Mouse (Mus musculus) spleen, postnatal 4 days (tissue): ENCODE data around the gene Slit3.

Experiments used
- DNase-seq, 2 experiments: peaks; one replicate each; pipeline ENCODE4 v3.0.0; 2022; ENCODE audit warnings: low spot score in 2 of 2

The Slit3 gene

GRCm38 (mm10) chr11:35627815-35628214 is 506.8 kb downstream of the Slit3 start:
- no peak for DNase-seq

- no peak for DNase-seq
Measured at GRCm38 (mm10) chr11:35632262-35632661, 511.2 kb downstream of the Slit3 start.

GRCm38 (mm10) chr11:35637102-35637501 is 516.1 kb downstream of the Slit3 start:
- DNase-seq: no peak

- DNase-seq: no peak
Measured at GRCm38 (mm10) chr11:35638862-35639384, 517.9 kb downstream of the Slit3 start.

- DNase-seq: no peak
Measured at GRCm38 (mm10) chr11:35639428-35639827, 518.4 kb downstream of the Slit3 start.

- DNase-seq: no peak
Measured at GRCm38 (mm10) chr11:35651286-35651685, 530.3 kb downstream of the Slit3 start.

- DNase-seq: no peak
Measured at GRCm38 (mm10) chr11:35655836-35656235, 534.8 kb downstream of the Slit3 start.

- no peak for DNase-seq
Measured at GRCm38 (mm10) chr11:35657582-35657981, 536.6 kb downstream of the Slit3 start.

- DNase-seq: no peak
Measured at GRCm38 (mm10) chr11:35660967-35661366, 539.9 kb downstream of the Slit3 start.

- DNase-seq: no peak
Measured at GRCm38 (mm10) chr11:35662945-35663344, 541.9 kb downstream of the Slit3 start.

- no peak for DNase-seq
Measured at GRCm38 (mm10) chr11:35663661-35664060, 542.6 kb downstream of the Slit3 start.

- no peak for DNase-seq
Measured at GRCm38 (mm10) chr11:35664991-35665390, 544.0 kb downstream of the Slit3 start.

- DNase-seq: no peak
Measured at GRCm38 (mm10) chr11:35667428-35667827, 546.4 kb downstream of the Slit3 start.

- DNase-seq: no peak
Measured at GRCm38 (mm10) chr11:35668138-35668537, 547.1 kb downstream of the Slit3 start.

- DNase-seq: no peak
Measured at GRCm38 (mm10) chr11:35668750-35669149, 547.7 kb downstream of the Slit3 start.

GRCm38 (mm10) chr11:35669536-35669935 is 548.5 kb downstream of the Slit3 start:
- no peak for DNase-seq

- no peak for DNase-seq
Measured at GRCm38 (mm10) chr11:35670181-35670580, 549.2 kb downstream of the Slit3 start.

- DNase-seq: no peak
Measured at GRCm38 (mm10) chr11:35670746-35671145, 549.7 kb downstream of the Slit3 start.

- no peak for DNase-seq
Measured at GRCm38 (mm10) chr11:35673050-35673449, 552.0 kb downstream of the Slit3 start.

GRCm38 (mm10) chr11:35674242-35674641 is 553.2 kb downstream of the Slit3 start:
- DNase-seq: no peak

GRCm38 (mm10) chr11:35676744-35677143 is 555.7 kb downstream of the Slit3 start:
- DNase-seq: no peak

- DNase-seq: no peak
Measured at GRCm38 (mm10) chr11:35679976-35680375, 559.0 kb downstream of the Slit3 start.

GRCm38 (mm10) chr11:35687316-35687715 is 566.3 kb downstream of the Slit3 start:
- DNase-seq: no peak

GRCm38 (mm10) chr11:35690515-35691281 is 569.7 kb downstream of the Slit3 start:
- DNase-seq: no peak
